Mouse (Mus musculus): ENCODE measurements at regions not wholly inside any gene's neighbourhood (a gene's known extent, or its start where the extent isn't known, plus 50 kb on each side); places are given as distances from the start of the nearest gene placed in this dataset.

- TF ChIP-seq CTCF (IDR thresholded peaks at IDR 0.05; ENCODE audit: low read depth) = no peak
- no peak for TF ChIP-seq EP300 (IDR thresholded peaks at IDR 0.05; ENCODE audit: low read depth)
Measured at GRCm38 (mm10) chr9:84359879-84360278, 434.9 kb downstream of the Bckdhb start.

Measured in liver, postnatal 0 days (tissue).